Mouse (Mus musculus): ENCODE measurements around the gene Gm20388.

The Gm20388 gene

DNA sequence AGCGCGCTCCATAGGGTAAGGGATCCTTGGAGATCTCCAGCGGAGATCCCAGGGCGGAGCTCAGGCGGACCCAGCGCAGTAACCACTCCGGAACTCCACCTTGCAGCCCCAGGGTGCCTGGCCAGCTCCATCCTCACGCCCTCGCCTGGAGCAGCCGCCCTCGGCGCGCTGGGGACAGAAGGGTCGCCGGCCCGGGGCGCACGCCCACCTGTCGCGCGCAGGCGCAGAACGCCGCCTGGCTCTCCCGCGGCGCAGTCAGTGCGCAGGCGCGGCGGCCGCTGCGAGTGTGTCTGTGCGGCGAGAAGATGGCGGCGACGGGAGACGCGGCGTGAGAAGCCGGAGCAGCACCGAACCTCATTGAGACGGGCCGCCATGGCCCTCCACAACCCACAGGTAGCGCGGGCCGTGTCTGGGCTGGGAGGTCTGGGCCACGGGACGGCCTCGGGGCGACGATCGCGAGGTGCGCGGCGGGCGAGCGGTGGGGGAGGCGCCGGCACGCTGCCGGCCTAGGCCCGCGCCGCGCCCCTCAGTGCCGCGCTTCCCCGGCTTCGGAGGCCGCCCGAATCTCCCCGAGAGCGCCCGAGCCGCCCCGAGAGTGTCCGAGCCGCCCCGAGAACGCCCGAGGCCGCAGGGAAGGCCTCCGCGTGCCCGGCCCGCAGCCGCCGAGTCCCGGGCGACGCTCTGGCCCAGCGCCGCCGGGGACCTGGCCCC is at the start of gene Gm20388:
Gene Gm20388 (plus strand): TSS at position 295 of the 711 bp plus-strand sequence.
- DNase-seq (ENCODE audit: low spot score in 2 of 2): peak; percentile 89 to 93

DNA sequence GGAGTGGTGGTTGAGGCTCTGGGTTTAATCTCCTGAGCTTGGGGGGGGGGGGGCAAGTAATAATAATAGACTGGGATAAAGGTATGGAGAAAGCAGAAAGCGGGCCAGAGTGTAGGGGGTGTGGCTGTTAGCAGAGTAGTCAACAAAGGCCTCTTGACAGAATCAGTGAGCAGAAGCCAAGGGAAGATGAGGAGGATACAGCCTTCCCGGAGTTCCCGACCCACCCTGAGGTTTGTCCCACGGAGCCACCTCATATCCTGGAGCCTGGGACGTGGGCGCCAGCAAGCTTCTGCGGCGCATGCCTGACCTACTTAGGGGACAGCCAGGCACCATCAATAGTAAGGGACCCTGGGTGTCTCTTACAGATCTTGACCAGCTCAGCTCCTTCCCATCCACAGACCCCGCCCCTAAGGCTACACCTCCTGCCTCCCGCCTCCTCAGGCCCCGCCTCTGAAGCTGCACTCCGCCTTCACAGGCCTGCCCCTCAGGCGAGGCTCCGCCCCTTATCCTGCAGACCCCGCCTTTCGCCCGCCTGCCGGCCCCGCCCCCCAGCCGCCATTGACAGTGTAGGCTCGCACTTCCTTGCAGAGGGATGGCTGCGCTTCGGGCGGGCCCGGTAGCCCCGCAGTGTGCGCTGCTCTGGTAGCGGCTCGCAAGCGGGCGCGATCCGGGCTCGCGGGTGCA is 48.8 kb upstream of the Gm20388 start, which contains the start of gene Klhl36:
Gene Klhl36 (plus strand): TSS at position 561 of the 684 bp plus-strand sequence.
- peak; percentile 95 to 97 for DNase-seq (ENCODE audit: low spot score in 2 of 2)

GRCm38 (mm10) chr8:119862390-119862734 is 48.3 kb upstream of the Gm20388 start:
- no peak for DNase-seq (ENCODE audit: low spot score in 2 of 2)

DNA sequence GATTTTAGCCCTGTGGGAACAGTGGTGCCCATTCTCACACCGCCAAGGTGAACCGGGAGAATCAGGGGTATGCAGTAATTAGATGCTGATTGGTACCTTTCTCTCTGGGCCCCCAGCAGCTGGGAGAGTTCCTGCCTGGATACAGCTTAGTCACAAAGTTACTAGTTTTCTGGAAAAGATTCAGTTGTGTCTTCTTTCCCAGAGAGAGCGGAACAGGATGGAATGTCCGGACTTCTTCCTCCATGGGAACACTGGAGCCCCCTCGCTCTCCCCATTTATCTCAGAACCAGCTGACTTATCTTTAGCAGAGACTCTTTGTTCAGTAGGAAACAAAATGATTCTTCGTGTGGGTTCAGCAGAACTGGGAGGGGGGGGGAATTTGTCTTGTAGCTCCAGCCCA is 47.9 kb upstream of the Gm20388 start:
- no peak for DNase-seq (ENCODE audit: low spot score in 2 of 2)

- DNase-seq (ENCODE audit: low spot score in 2 of 2): no peak
Observed at GRCm38 (mm10) chr8:119869616-119870015, 41.0 kb upstream of the Gm20388 start.

- DNase-seq (ENCODE audit: low spot score in 2 of 2): no peak
Observed at GRCm38 (mm10) chr8:119873181-119873580, 37.5 kb upstream of the Gm20388 start.

DNA sequence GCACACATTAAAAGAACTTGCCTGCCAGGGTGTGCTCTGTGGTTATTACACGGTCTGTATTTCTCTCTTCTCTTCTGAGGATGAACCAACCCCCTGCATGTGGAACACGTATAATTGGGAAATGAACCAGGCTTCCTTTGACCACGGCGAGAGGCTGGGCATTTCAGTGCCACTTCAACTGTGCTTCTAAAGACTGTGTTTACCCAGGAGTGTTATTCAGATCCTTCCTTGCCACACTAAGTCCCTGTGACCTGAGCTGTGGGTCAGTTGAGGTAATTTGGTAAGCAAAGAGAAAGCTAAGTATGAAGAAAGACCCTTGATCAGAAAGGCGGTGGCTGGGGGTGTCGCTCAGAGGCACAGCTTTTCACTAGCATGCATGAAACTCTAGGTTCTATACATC is 29.3 kb upstream of the Gm20388 start:
- no peak for DNase-seq (ENCODE audit: low spot score in 2 of 2)

- no peak for DNase-seq (ENCODE audit: low spot score in 2 of 2)
Observed at GRCm38 (mm10) chr8:119881917-119882316, 28.7 kb upstream of the Gm20388 start.

- no peak for DNase-seq (ENCODE audit: low spot score in 2 of 2)
Observed at GRCm38 (mm10) chr8:119883281-119883680, 27.4 kb upstream of the Gm20388 start.

DNA sequence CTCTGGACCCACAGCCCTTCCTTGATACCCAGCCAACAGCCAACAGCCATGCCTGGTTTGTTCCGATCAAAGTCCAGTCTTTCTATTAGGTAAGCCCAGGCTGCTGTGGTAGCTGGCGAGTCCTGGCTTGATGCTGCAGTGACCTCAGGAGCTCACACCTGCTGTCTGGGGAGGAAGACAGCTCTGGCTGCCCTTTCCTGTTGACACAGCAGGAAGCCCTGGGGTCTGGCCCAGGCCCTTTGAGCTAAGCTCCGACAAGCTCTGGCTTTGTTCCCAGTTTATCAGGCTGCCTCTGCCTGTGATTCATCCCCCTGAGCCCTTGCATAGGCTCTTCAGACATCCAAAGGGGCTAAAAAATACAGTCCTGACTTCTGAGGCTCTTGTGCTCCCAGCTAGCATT is 25.0 kb upstream of the Gm20388 start:
- DNase-seq (ENCODE audit: low spot score in 2 of 2): peak; percentile 37 to 60

DNA sequence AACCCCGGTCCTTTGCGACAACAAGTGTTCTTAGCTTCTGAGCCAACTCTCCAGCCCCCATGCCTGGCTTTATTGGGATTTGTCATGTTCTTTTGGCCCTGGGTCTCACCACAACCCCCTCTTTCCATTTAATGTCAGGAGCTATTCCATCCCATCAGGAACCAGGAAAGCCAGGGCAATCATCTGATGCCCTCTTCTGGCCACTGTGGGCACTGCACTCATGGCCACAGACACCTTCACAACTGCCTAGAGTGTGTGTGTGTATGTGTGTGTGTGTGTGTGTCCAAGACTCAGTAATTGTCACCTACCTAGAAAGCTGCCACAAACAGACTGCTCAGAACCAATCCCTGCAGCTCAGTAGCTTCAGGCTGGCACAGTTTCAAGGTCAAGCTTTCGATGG is 23.5 kb upstream of the Gm20388 start:
- DNase-seq (ENCODE audit: low spot score in 2 of 2): no peak

GRCm38 (mm10) chr8:119888012-119888411 is 22.6 kb upstream of the Gm20388 start:
- DNase-seq (ENCODE audit: low spot score in 2 of 2): no peak

- no peak for DNase-seq (ENCODE audit: low spot score in 2 of 2)
Observed at GRCm38 (mm10) chr8:119897069-119897468, 13.6 kb upstream of the Gm20388 start.

DNA sequence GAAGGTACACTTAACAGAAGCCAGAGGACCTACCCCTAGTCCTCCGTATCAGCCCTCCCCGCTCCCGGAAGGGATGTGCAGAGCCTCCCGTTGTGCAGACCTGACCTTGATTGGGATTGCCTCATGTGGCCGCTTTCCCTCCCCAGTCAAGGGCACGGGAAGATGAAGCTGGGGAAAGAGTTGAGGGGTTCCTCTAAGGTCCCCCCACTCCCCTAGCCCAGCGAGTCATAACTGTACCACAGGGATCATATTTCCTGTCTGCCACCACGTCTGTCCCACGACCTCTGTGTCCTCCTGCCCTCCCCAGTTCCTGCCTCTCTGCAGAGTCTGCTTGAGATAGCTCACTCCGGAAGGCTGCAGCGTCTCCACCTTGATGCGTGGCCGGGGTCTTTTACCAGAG is 12.7 kb upstream of the Gm20388 start:
- no peak for DNase-seq (ENCODE audit: low spot score in 2 of 2)

DNA sequence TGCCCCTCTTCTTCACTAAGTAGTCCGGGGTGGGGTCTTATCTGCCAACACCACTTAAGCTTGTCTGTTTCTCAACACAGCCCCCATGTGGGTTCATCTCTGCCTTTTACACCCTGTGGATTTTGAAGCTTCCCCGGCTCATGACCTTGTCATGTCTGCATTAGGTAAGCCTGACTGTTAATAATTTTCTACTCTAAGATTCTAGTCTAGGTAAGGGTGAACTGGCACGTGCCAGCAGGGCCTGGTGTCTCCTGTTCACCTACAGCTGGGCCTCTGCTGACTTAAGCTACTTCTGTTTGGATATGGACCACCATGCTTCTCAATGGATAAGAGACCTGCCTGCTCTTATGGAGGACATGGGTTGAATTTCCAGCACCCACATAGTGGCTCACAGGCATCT is 9.3 kb upstream of the Gm20388 start:
- DNase-seq (ENCODE audit: low spot score in 2 of 2): no peak

- no peak for DNase-seq (ENCODE audit: low spot score in 2 of 2)
Observed at GRCm38 (mm10) chr8:119901952-119902351, 8.7 kb upstream of the Gm20388 start.

DNA sequence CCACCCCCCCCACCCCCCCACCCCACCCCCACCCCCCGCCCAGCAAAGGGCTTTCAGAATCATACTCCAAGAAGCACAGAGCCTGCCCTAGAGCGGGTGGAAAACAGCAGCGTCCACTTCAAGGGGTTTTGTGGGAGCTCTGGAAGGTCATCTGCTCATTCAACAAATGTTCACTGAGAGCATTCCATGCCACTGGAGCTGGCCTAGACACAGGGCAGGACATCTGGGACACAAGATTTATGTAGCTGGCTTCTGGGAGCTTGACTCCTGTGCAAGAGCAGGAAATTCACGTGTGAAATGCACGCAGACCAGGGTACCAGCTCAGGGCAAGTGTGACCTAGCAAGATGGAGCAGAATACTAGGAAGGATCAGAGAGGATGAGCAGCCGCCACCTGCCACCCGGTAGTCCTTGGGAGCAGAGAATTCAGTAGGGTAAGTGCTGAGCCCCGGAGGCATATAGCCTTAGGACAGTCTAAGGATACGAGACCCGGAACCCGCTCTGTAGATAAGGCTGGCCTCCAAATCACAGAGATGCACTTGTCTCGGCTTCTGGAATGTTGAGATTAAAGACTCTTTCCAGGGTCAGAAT is 6.2 kb upstream of the Gm20388 start:
- no peak for DNase-seq (ENCODE audit: low spot score in 2 of 2)

DNA sequence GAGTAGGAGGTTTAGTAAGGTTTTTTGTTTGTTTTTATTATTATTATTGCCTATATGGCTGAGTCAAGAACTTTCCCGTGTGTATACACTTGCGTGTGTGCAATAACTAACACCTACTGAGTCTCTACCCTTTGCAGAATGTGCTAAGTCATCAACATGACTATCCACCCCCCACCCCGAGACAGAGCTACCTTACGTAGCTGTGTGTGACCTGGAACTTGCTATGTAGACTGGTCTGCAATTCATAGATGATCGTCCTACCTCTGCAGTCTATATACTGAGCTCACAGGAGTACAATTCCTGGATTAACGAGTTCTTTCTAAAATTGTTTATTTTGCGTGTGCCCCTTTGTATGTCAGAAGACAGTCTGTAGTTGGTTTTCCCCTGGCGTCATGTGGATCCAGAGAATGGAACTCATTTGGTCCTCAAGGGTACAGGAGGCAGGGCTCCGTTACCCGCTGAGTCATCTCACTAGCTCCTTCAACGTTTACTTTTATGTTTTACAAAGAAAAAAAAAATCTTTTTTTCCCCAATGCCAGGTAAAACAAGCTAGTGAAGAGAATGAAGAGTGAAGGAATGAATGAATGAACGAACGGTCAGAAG is 596 bp upstream of the Gm20388 start, which contains the start of gene Usp10:
Gene Usp10 (plus strand): TSS at position 417 of the 603 bp plus-strand sequence.
- DNase-seq (ENCODE audit: low spot score in 2 of 2): no peak

GRCm38 (mm10) chr8:119911258-119911962 is 769 bp downstream of the Gm20388 start:
- DNase-seq (ENCODE audit: low spot score in 2 of 2): no peak

DNA sequence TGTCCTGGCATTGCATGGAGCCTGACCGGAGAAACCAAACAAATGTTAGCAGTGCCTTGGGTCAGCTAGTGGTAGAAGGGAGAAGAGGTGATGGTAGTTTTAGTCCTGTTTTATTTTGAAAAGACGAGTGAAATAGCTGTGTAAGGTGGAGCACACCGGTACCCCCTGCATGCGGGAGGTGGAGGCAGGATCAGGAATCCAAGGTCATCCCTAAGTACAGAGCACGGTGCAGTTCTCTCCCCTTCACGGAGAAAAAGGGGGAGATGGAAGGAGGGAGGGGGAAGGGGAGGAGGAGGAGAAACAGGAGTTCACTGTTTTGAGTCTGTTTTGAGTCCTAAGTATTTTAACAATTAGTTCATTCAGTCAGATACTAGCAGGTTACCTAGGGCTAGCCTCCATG is 2.0 kb downstream of the Gm20388 start:
- DNase-seq (ENCODE audit: low spot score in 2 of 2): no peak

- no peak for DNase-seq (ENCODE audit: low spot score in 2 of 2)
Observed at GRCm38 (mm10) chr8:119913181-119913580, 2.5 kb downstream of the Gm20388 start.

- DNase-seq (ENCODE audit: low spot score in 2 of 2): no peak
Observed at GRCm38 (mm10) chr8:119914161-119914560, 3.5 kb downstream of the Gm20388 start.

Data from heart, adult 9 months (tissue).